Mouse (Mus musculus) thymus, postnatal 25 days (tissue): Measurements from ENCODE around the gene Tmed9.
"Not testable (repeated sequence)": the region's sequence is repeated elsewhere in the genome, so short reads cannot be mapped to it uniquely, and the experiment has no call there.

Experiments used
- DNase-seq: peaks from one replicate; pipeline ENCODE4 v3.0.0; 2022

Tmed9 gene

DNA sequence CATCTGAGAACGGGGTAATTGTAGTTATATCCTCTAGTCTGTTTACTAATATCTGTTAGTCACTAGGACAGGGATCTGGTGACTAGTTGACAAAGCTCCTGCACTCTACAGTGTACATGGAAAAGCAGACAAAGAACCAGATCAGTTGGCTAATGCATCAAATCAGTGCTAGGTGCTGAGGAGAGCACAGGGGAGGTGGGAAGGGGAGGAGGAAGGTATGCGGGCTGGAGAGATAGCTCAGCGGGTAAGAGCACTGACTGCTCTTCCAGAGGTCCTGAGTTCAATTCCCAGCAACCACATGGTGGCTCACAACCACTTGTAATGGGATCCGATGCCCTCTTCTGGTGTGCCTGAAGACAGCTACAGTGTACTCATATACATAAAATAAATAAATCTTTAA lies 5.0 kb upstream of the Tmed9 start:
- not testable (repeated sequence) for DNase-seq

DNA sequence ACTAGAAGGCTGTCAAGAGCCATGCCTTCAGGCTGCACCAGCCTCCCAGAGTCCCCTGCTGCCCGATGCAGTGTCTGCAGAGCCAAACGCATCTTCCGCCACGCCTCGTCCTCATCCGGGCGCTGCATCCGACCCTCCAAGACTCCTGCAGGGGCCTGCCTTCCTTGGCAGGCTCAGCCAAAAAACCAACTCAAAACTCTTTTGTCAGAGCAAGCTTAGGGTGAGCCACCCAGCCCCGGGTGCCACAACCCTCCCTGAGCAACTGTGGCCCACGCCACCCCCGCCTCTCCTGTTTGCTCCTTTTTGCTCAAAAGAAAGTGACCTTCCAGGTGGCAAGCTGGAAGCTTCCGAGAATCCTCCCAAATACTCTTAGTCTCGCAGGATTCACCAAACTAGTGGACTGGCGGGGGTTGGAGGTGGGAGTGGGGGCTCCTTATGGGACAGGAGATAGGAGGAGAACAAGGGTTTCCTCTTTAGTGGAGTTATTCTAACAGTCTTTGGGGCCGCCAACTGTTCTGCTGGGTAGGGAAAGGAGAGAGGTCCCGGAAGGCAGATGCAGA lies 3.7 kb upstream of the Tmed9 start:
- peak; percentile 44 for DNase-seq

DNA sequence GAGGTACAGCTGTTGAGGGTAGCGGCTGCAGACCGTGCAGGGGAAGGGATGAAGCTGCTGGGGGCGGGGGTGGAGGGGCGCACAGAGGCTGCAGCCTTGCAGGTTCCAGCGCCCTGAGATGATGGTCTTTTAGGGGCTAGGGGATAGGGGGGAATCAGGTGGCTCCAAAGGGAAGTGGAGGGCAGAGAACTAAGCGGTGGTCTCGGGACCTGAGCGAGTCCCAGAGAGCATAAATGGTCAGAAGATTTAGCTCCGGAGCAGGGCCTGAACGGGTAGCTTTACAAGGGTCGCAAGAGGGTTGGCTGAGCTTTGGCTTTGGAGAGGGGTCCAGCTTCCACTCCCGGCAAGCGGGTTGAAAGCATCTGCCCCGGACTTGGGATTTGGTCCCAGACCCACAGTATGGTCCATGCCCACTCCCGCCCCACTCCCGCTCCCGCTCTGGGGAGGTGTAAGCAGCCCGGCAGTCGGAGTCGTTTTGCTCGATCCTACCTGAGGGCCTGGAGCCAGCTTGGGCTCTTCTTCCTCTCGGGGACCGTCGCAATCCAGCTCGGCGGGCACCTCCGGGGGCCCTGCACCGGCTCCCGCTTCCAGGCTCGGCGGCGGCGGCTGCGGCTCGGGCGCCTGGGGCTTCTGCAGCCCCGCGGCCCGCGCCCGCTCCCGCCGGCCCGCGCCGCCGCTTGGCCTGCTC lies 3.1 kb upstream of the Tmed9 start:
- DNase-seq = peak; percentile 67

DNA sequence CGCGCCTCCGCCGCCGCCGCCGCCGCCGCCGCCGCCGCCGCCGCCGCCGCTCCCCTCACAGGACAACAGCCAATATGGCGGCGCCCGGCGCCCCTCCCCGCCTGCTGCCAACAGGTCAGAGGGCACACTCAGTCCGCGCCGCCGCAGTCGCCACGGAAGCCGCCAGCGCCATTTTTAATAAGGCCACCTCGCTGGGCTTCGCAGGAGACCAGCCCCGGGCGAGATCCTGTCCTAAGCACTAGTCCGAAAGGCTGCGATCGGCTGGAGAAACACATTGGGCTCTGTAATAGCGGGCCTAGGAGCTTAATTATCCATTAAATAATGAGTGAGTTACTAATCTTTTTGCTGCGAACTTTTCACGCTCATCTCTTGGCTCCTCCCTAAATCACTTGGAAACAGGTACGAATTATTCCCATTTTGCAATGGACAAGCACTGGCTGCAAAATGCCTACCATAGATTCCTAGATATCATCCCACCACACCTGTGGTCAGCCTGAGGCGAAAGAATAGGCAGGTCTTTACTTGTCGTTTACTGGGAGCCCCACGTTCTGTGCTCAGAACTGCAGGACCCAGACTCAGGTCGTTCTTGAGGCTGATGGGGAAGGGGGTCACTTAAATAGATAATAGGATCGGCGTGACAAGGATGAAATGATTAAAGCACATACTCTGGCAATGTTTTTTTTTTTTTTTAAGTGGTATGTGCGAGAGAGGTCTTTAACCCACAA lies 2.3 kb upstream of the Tmed9 start, which contains the start of gene Fam193b:
Gene Fam193b, minus strand, starts transcription at position 94 of the 725 bp plus-strand sequence.
- DNase-seq = peak; percentile 94

DNA sequence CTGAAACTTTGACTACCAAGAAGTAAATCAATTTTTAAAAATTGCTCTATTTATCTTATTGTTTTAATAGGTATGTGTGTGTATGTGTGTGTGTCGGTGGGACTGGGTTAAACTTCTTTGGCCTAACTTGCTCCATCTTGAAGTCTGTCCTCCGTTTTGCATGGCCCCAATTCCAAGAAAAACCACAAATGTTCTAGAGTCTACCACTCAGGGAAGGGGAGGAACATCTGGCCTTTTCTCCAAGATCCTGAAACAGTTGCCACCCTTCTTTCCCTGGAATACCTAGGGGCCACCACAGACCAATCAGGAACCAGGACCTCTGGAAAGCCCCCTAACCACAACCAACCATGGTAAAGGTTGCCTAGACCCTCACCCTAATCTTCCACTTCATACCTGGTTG lies 1.6 kb upstream of the Tmed9 start:
- DNase-seq = no peak

DNA sequence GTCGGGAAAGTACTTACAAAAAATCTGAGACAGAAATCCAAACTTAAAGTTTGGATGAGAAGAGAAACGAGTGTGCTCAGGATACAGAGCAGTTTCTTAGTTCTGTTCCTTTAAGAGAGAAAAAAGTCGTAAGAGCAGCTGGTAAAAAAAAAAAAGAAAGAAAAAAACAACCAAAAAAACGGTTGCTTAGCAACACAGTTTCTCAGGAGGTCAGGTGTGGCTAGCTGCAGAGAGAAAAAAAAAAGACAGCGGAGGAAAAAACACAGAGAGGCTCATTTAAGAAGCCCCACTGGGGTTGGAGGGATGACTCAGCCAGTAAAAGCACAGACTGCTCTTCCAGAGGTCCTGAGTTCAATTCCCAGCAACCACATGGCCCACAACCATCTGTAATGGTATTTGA lies 789 bp downstream of the Tmed9 start:
- DNase-seq = no peak

DNA sequence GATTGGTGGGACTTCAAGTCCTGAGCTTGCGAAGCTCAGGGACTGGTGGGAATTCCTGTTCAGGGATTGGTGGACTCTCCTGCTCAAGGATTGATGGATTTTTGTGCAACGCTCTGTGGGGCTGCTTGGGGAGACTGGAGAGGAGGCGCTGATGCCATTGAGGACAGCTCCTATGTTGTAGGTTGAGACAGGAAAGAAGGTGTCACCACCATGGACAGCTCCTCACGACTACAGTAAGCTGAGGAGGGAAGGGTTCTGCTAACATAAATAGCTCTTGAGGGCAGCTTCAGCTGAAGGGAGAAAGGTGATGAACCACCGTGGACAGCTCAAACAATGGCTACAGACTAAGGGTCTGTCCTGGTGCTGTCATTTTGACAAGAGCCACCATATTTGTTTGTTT lies 2.4 kb downstream of the Tmed9 start:
- DNase-seq = no peak

DNA sequence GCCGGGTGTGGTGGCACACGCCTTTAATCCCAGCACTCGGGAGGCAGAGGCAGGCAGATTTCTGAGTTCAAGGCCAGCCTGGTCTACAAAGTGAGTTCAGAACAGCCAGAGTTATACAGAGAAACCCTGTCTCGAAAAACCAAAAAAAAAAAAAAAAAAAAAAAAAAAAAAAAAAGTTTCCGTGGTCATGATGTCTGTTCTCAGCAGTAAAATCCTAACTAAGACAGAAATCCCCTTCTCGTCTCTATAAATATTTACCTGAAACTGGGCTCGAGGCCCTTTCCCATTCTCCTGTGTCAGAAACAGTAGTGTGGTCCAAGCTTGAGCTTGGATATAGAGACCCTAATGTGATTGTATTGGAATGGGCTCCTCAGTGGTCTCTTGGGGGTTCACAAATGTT lies 3.3 kb downstream of the Tmed9 start:
- not testable (repeated sequence) for DNase-seq

DNA sequence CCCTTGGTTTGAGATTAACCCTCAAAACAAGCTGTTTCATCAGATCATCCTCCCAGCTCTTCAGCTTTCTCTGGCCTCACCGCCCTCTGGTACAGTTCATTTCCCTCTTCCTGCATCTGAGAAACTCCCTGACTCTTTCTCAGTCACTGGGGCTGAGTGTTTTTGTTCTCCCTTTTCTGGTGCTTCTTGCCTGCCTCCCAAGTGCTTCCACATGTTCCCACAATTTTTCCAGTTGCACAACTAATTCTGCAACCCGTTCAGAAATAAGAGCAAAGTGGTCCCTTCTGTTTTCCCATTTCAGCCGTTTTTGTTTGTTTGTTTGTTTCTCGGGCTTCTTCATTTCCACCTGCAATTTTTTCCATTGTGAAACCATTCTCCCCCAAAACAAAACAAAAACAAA lies 4.6 kb downstream of the Tmed9 start:
- DNase-seq = no peak

DNA sequence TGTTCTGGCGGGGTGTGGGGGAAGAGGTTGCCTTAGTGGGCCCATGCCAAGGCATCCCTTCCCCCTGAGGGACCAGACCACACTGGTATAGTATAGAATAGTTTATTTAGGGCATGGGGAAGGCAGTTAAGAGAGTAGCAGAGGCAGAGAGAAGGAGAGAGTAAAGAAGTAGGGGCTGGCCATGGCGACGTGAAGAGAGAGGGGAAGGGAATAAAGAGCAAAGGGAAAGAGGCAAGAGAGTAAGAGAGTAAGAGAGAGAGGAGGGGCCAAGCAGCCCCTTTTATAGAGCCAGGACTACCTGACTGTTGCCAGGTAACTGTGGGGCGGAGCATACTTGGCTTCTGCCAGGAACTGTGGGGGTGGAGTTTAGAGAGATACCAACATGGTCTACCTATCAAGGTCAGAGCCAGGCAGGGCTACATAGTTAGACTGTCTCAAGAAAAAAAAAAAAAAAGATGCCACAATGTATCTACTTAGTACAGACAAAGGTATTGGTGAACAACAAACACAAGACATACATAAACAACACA lies 18.5 kb downstream of the Tmed9 start:
- DNase-seq = no peak

DNA sequence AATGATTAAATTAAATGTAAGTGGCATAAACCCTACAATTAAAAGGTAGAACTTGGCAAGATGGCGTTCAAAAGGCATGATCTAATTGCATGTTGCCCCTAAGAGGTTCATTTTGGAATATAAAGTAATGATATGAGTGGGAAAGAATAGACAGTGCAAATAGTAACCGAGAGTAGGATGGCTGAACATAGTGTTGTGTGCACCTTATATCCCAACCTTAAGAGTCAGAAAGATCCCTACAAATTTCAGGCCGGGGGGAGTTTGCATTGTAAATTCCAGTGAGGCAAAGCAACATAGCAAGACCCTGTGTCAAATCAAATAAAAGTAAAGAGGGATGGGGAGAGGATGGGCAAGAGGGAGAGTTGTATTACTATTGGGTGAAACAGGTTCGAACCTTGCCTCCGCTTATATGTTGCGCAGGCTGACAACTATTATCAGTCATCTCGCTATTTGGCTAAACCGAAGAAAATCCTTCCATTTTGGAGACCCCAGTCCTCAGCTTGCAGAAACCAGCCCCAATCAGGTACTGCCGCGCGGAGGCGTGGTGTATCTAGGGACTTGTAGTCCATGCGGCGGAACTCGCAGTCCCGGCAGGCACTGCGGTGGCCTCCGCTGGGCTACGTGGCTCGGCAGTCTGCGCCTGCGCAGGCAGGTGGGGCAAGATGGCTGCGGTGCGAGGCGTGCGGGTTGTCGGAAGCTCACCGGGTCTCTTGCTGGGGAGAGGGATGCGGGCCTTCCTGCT lies 19.2 kb downstream of the Tmed9 start:
- DNase-seq = peak; percentile 98

DNA sequence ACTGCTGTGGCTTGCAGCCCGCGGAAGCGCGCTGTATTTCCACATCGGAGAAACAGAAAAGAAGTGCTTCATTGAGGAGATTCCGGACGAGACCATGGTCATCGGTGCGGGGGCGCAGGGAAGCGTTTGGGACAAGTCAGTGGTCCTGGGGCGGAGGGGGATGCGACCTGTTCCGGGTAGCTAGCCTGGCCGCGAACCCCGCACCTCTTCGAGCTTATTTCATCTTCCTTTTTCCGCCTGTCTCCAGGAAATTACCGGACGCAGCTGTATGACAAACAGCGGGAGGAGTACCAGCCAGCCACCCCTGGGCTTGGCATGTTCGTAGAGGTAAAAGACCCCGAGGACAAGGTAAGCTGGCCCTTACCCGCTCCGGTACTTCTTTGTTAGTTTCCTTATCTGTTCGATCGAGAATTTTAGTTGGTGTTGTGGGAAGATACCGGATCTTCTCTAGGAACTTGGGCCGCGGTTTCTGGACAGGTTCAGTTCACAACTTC lies 19.8 kb downstream of the Tmed9 start:
- no peak for DNase-seq

DNA sequence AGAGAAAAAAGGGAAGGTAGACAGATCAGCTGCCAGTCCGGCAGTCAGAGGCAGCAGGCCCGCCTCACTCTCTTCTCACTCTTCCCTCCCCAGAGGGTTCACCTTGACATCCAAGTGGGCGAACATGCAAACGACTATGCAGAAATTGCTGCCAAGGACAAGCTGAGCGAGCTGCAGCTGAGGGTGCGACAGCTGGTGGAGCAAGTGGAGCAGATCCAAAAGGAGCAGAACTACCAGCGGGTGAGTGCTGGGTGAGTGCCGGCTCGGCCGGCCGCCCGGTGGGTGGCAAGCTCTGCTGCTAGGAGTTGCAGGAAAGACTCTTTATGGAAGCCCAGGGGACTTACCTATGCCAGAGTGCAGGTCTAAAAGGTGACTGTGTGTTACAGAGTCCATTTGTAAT lies 21.8 kb downstream of the Tmed9 start:
- DNase-seq = no peak

DNA sequence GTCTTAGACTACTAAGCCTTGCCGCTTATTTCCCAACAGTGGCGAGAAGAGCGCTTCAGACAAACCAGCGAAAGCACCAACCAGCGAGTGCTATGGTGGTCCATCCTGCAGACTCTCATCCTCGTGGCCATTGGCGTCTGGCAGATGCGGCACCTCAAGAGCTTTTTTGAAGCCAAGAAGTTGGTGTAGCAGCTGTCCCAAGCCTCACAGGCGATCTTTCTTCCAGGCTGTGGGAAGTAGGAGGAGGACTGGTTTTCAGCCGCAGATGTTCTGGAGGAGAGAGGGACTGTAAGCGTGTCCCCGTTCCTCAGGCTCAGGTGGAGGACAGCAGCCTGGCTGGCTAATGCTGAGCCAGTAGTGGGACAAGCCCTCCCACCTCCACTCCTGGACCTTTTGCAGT lies 23.3 kb downstream of the Tmed9 start:
- DNase-seq = no peak

DNA sequence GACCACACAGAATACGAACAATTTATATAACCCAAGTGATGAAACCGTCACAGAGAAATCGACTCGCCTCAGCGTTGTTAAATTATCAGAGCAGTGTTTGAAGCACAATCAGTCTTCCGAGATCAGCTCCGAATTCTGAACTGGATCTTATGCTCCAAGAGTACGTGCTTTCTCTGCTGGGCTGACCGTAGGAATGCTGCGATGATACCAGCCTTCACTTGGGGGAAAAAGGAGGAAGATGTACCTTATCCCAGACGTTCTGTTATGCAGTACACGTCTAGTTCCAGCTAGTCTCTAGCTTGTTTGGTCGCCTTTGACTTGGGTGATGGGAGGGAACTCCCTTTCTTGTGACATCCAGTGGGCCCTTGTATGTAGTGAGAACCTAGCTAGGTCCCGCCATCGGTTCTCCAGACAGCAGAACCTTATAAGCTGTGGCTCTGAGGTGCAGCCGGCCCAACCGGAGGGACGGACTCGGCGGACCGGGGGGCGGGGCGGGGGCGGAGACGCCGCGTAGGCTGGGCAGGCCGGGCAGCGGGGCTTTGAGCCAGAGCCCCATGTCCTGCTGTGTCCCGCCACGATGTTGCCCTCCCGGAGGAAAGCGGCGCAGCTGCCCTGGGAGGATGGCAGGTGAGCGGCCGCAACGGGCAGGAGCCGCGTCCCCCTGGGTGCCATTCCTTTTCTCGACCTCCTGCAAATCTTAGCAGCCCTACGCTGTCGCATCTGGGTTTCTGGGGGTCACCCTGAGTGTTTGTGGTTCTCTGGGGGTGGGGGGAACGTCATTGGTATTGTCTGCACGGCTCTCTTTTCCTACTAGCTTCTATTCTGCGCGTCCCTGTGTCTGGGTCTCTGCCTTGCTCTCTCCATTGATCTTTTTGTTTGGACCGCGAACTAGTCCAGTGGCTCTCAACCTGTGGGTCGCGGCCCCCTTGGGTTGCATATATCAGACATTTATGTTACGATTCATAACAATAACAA lies 26.3 kb downstream of the Tmed9 start, which contains the start of gene B4galt7:
Gene B4galt7, plus strand, starts transcription at position 331 of the 975 bp plus-strand sequence.
- peak; percentile 80 for DNase-seq

DNA sequence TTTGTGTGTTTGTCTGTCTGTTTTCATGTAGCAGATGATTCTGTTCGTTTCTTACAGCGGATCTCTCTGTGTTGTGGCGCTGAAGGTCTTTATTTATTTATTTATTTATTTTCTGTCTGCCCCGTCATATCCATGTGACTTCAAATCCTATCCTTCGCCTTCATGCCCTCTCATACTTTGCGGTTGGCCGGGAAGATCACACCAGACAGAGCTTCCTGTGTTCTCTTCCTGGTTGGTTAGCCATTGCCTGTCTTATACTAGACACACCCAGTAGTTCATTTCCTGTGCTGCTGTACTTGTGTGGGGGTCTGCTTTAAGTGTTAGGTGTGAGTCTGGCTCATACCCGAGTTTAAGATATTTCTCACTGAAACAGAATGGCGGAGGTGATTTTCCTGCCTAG lies 27.1 kb downstream of the Tmed9 start:
- peak; percentile 41 for DNase-seq

DNA sequence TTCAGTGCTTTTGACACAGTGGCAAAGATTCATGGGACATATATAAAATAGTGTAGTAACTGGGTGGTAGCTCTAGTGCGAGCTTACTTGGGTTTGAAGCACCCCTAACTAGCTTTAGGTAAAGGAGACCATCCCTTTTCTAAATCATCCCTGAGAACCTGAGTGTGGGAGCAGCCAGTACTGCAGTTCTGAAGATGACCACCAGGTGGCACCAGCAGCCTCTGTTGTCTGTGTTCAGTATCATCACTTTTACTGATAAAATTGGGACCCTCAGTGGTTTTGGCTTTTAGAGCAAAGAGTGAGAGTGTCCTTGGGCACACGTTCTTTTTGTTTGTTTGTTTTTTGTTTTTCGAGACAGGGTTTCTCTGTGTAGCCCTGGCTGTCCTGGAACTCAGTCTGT lies 28.1 kb downstream of the Tmed9 start:
- peak; percentile 87 for DNase-seq

DNA sequence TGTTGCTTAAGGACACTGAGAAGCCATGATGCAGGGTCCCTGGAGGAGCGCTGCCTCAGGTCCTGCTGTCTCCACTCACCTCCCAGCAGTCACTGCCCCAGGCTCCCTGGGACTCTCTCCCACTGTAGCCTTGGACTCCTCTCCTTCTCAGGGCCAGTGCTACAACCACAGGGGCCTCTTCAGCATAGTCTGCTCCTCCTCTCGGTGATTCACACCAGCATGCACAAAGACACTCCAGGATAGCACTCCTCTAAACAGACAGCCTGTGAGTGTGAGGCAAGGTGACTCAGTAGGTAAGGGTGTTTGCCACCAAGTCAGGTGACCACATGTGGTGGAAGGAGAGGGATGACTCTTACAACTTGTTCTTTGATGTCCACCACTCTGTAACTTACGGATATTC lies 31.1 kb downstream of the Tmed9 start:
- DNase-seq = no peak

DNA sequence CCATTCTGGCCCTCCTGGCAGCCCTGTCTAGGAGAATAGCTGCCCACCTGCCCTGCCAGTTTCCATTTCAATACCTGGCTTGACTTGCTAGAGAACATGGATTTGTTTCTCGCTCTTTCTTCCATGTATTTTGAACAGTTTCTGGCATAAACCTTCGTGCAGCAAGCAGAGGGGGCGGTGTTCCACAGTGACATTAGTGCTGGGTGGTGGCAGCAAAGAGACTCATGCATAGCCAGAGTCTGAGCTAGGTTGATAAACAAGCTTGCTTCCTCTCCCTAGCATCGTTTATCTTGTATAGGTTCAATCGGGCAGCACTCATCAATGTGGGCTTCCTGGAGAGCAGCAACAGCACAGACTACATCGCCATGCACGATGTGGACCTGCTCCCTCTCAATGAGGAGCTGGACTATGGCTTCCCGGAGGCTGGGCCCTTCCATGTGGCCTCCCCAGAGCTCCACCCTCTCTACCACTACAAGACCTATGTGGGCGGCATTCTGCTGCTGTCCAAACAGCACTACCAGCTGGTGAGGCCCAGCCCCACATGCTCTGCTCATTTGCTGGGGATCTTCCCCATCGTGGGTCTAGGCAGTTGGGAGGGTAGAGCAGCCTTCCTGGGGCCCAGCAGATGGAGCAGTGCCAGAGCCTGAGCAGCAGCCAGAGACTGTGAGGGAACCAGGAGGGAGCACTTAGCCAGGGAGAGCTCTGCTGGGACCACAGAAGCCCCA lies 33.5 kb downstream of the Tmed9 start:
- no peak for DNase-seq

DNA sequence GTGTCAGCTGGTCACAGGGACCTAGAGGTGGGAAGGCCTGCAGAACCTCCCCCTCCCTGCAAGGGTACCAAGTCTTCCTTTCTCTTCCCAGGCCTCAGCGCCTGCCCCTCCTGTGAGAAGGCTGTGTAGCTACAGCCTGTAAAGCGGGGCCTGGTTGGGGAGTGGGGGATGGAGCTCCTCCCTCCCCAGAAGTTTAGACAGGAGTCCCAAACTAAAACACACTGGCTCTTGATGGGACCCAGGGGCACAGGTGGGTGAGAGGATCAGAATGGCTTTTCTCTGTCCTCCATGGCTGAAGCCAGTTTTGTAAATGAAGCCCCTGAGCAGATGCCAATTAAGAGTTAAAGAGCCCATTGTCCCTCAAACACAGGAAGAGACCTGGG lies 34.1 kb downstream of the Tmed9 start:
- DNase-seq = no peak

DNA sequence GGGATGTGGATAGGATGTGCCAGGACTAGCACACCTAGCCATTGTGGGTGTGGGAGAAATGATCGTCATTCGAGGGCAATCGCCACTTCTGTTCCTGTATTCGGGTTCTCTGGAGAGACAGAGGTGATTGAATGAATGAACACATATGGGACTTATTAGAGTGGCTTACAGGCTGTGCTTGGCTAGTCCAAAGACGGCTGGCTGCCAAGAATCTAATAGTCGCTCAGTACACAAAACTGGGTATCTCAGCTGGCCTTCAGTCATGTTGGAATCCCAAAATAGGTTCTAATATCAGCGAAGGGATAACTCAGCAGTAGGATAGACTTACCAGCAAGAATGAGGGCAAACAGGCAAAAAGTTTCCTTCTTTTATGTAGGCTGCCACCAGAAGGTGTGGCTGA lies 38.5 kb downstream of the Tmed9 start:
- no peak for DNase-seq
